Mouse (Mus musculus) brain, embryonic 14.5 days (tissue): ENCODE results near the gene Foxc2.

Experiments
- CTCF ChIP-seq: fragments of 200-500 bp; IDR thresholded peaks from 2 replicates; pipeline ENCODE4 v1.5.1; 2012; ENCODE audit warnings: inconsistent platforms, mild to moderate bottlenecking, moderate library complexity, borderline replicate concordance; ENCODE audit not compliant: insufficient read depth, insufficient read length; ENCODE audit errors: extremely low read depth
- POLR2A ChIP-seq: fragments of 200-500 bp; IDR thresholded peaks from 2 replicates; pipeline ENCODE4 v1.6.1; 2012; ENCODE audit warnings: mild to moderate bottlenecking, inconsistent platforms, borderline replicate concordance; ENCODE audit not compliant: poor library complexity, insufficient read depth, insufficient read length, severe bottlenecking; ENCODE audit errors: extremely low read depth

DNA sequence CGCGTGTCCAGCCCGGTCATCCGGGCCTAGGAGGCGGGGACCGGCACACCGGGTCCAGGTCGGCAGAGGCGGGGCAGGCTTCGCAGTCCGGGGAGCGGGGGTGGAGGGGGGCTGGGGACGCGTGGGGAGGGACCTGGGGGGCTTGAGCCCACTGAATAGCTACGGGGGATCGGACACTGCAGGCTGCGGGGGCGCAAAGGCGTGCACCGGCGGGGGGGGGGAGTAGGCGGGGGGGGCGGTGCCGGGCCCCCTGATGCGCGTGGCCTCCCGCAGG lies 32.1 kb upstream of the Foxc2 start:
- TF ChIP-seq CTCF (no peak), POLR2A (no peak)
